Mouse (Mus musculus): ENCODE measurements around the gene Smarcc1.

DNA sequence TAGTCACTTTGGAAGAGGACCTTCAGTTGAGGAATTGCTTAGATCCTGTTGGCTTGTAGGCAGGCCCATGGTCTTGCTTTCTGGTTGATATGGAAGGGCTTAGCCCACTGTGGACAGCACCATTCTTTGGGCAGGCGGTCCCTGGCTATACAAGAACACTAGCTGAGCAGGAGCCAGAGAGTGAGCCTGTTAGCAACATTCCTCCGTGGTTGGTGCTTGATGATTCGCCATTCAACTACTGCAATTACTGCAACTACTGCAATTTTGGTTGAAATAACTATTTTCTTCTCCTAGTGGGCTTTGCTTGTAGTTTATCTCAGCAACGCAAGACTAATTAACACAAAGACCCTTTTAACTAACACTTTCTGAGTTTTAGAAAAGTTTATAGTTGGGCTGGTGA lies 108.7 kb downstream of the Smarcc1 start:
- TF ChIP-seq CTCF (IDR thresholded peaks at IDR 0.05) = no peak
- no peak for TF ChIP-seq EP300 (IDR thresholded peaks at IDR 0.05)

All from lung, postnatal 0 days (tissue).